Mouse (Mus musculus) gastrocnemius, postnatal 25 days (tissue): Measurements from ENCODE around the gene Gm26992. TPM values are rescaled to one million over a fixed set of nuclear protein-coding genes. Genes with fewer than 3 reads are reported as not detected.
"Not testable (repeated sequence)": the region's sequence is repeated elsewhere in the genome, so short reads cannot be mapped to it uniquely, and the experiment has no call there.

Source experiments
- DNase-seq: peaks from one replicate; pipeline ENCODE4 v3.0.0; 2022
- long read RNA-seq, 2 experiments: library from polyadenylated mRNA; stranded (forward); transcript quantifications; one replicate each; pipeline ENCODE4 v2.0.0; 2021
- total RNA-seq, 2 experiments: library from RNA; stranded (reverse); gene quantifications; 1 replicate in 1 of 2; 2 replicates in 1 of 2; pipeline ENCODE4 v1.2.3; 2021

Gm26992 gene
- not detected for total RNA-seq
- long read RNA-seq, experiment 1: 0 reads
- long read RNA-seq, experiment 2: 0 reads

DNA sequence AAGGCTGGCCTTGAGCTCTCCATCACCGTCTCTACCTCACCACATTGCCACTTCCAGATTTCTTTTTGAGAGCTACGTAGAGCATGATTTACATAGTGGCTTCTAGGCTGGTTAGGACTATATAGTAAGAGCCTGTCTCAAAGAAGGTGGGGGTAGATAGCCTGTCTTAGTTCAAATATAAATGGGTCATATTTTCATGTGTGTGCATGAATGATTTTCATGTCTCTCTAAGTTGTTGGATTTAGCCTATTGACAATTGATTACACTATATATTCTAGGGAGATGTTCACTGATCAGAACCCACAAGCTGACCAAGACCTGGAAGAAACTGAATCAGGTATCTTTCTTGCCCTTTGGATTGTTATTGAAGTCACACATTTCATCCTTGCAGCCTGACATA lies at the start of gene Gm26992:
Gene Gm26992, plus strand, starts transcription at position 301 of the 400 bp plus-strand sequence.
- no peak for DNase-seq

- DNase-seq: no peak
Observed at GRCm38 (mm10) chrX:103374250-103374649, 47.6 kb upstream of the Gm26992 start.

- DNase-seq: no peak
Observed at GRCm38 (mm10) chrX:103384528-103384927, 37.3 kb upstream of the Gm26992 start.

DNA sequence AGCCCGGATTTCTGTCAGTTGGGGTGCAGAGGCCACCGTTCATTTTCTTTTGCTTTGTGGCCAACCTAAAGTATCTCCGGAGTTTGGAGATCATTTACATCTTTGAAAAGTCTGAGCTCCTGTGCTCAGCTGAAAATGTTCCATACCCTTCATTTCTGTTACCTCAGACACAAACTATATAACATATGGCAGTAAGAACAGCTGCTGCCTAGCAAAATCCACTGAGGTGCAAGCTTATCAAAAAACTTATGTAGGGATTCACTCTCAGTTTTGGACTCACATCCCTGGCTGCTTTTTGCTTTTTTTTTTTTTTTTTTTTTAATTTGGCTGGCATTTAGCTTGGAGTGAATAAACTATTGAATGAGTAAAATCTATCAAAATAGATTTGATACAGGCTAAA lies 33.7 kb upstream of the Gm26992 start:
- DNase-seq: no peak

GRCm38 (mm10) chrX:103393841-103394240 lies 28.0 kb upstream of the Gm26992 start:
- DNase-seq: no peak

DNA sequence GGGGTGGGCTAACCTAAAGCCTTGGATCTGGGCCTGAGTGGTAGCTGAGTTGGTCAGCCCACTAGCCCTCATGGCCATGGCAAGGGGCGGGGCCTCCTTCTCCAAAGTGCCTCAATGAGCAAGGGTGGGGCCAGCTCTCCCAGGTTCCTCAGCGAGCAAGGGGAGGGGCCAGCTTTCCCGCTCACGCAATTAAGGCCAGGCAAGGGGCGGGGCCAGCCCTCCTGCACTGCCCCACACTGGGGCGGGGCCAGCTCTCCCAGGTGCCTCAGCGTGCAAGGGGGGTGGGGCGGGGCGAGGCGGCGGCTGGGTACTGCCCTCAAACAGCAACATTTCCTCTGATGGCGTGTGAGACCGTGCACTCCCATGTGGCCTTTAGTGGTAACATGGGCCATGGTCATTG lies 16.8 kb upstream of the Gm26992 start:
- no peak for DNase-seq

- no peak for DNase-seq
Observed at GRCm38 (mm10) chrX:103414167-103414566, 7.6 kb upstream of the Gm26992 start, which contains the start of gene Tsx. Tsx (plus strand) TSS chrX:103414467.

- DNase-seq: no peak
Observed at GRCm38 (mm10) chrX:103427677-103428076, 5.9 kb downstream of the Gm26992 start.

GRCm38 (mm10) chrX:103432293-103432692 lies 10.5 kb downstream of the Gm26992 start:
- no peak for DNase-seq

DNA sequence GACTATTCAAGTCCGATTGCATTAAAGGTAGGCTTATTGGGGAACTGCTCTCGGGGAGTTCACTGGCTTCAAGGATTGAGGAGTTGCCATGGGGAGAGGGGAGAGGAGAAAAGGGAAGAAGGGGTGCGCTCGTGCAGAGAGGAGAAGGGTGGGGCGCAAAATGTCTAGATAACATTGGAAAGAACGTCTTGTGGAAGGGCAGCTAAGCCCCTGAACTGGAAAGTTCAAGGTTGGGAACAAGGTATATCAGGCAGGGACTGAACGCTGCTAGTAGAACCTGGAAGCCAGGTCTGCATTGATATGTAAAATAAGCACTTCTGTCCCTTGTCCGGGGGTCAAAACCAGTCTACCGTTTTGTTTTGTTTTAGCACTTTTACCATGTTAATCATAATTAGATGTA lies 16.2 kb downstream of the Gm26992 start:
- DNase-seq: no peak

- DNase-seq: no peak
Observed at GRCm38 (mm10) chrX:103440803-103441202, 19.0 kb downstream of the Gm26992 start.

DNA sequence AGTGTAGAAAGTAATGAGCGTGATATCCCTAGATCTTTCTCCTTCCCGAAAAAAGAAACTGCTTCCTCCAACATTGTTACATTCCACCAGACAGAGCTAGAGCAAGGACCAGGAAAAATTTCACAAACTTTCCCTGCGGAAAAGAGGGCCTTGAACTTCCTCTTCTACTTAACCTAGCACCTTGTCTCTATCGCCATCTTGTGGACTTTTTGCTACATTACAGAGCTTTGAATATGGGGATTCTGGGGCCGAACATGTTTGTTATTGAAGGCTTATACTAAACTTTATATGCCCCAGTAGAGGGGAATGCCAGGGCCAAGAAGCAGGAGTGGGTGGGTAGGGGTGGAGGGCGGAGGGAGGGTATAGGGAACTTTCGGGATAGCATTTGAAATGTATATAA lies 21.9 kb downstream of the Gm26992 start:
- DNase-seq: no peak

- no peak for DNase-seq
Observed at GRCm38 (mm10) chrX:103447539-103448169, 25.8 kb downstream of the Gm26992 start.

GRCm38 (mm10) chrX:103448429-103448828 lies 26.6 kb downstream of the Gm26992 start:
- DNase-seq: not testable (repeated sequence)

DNA sequence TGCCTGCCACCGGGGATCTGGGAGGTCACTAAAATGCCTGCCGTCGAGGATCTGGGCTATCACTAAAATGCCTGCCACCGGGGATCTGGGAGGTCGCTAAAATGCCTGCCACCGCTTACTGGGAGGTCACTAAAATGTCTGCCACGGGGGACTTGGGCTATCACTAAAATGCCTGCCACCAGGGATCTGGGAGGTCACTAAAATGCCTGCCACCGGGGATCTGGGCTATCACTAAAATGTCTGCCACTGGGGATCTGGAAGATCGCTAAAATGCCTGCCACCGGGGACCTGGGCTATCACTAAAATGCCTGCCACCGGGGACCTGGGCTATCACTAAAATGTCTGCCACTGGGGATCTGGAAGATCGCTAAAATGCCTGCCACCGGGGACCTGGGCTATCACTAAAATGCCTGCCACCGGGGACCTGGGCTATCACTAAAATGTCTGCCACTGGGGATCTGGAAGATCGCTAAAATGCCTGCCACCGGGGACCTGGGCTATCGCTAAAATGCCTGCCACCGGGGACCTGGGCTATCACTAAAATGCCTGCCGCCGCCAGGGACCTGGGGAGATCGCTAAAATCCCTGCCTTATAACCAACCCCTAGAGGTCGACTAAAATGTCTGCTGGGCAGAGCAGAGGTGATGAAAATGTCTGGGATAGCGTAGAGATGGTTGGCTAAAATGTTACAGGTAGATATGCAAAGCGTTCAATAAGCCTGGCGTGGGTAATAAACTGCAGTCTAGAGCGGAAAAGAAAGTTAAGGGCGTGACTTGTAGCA lies 27.3 kb downstream of the Gm26992 start:
- DNase-seq: not testable (repeated sequence)

DNA sequence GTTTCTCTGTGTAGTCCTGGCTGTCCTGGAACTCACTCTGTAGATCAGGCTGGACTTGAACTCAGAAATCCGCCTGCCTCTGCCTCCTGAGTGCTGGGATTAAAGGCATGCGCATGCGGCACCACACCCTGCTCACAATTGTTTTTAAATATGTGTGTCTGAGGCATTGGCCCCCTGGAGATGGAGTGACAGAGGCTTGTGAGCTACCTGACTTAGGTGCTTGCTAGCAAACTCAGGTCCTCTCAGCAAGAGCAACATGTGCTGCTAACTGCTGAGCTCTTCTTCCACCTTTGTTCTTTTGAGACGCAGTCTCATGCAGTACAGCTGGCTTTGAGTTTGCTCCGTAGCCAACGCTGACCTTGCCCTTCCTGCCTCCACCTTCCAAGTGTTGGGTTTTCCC lies 31.0 kb downstream of the Gm26992 start:
- no peak for DNase-seq

- DNase-seq: no peak
Observed at GRCm38 (mm10) chrX:103460056-103460455, 38.2 kb downstream of the Gm26992 start.

DNA sequence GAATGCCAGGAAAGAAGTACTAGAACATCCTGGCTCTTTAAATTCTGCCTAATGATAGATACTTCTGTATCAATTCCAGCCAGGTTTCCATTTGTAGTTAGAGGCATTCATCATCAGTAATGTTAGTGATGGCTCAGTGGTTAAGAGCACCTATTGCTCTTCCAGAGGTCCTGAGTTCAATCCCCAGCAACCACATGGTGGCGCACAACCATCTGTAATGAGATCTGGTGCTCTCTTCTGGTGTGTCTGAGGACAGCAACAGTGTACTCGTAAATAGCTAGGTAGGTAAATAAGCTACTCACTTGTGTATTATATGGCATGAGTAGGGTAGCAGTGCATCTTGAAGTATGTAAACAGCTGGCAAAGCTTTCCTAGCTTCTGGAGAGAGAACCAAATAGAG lies 47.2 kb downstream of the Gm26992 start:
- no peak for DNase-seq

- no peak for DNase-seq
Observed at GRCm38 (mm10) chrX:103472346-103472745, 50.5 kb downstream of the Gm26992 start.

- peak; percentile 32 for DNase-seq
Observed at GRCm38 (mm10) chrX:103477507-103477906, 55.7 kb downstream of the Gm26992 start.

DNA sequence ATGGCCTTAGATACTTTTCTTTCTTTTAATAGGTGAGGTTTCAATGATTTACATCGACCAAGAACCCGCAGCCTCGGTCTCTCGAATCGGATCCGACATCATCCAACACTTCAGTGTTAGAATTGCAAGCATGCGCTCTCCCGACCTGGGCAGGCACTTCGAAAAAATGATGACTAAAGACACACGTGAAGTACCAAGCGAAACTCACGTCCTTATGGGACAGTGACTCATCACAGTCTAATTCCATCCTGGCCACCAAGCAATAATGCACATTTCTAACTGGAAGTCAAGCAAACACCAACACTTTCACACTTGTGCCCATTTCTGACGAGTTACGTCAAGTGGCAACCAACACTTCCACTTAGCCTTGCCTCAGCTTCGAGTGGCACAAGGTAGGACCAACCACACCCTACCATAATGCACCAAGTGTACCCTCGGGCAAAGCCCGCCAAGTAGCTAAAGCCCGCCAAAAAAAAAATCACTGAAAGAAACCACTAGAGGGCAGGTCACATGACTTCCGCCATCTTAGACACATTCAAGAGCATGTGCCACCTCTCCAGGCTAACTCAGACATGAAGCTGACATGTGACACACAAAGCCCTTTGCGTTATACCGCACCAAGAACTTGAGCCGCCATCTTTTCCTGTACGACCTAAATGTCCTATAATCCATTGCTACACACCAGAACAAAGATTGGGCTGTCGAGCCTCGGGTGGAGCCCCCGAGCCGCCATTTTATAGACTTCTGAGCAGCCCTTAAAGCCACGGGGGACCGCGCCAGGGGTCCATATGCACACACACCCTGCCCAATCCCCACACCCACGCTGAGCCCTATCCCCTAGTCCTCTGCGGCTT lies 59.7 kb downstream of the Gm26992 start:
- peak; percentile 36 for DNase-seq

DNA sequence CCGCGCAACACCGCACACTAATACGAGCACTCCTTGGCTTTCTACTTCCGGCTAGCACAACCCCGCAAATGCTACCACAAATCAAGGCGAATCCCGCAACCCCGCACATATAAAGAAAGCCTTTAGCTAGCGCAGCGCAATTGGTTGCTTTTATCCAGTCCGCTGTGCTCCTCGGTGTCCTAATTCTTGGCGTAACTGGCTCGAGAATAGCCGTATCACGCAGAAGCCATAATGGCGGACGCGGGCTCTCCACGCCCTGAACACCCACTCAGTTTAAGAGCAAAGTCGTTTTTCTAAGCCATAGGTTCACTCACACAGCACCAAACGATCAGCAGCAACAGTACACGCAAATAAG lies 60.3 kb downstream of the Gm26992 start:
- no peak for DNase-seq

- peak; percentile 30 for DNase-seq
Observed at GRCm38 (mm10) chrX:103483047-103483446, 61.2 kb downstream of the Gm26992 start.
